Mouse (Mus musculus) intestine, embryonic 16.5 days (tissue): Measurements from ENCODE around the gene Chst3. TPM values are rescaled to one million over a fixed set of nuclear protein-coding genes. Genes with fewer than 3 reads are reported as not detected.

ENCODE experiments used
- ATAC-seq: fragments of 200-750 bp; cut with Nextera tagmentation; 2 replicates; pipeline ENCODE4 v1.8.0; 2017; ENCODE audit warnings: moderate TSS enrichment, moderate library complexity
- H3K27ac ChIP-seq: fragments of 300-500 bp; sonication (generic); 2 replicates; pipeline ENCODE4 v1.5.1; 2014; ENCODE audit warnings: mild to moderate bottlenecking, low read length
- H3K27me3 ChIP-seq: fragments of 300-500 bp; sonication (generic); replicated peaks from 2 replicates; pipeline ENCODE4 v1.6.1; 2014; ENCODE audit warnings: low read length, control low read depth, mixed read lengths; ENCODE audit not compliant: control insufficient read depth, insufficient read depth
- H3K36me3 ChIP-seq: fragments of 300-500 bp; sonication (generic); 2 replicates; pipeline ENCODE4 v1.6.1; 2014; ENCODE audit warnings: low read length, control low read depth; ENCODE audit not compliant: control insufficient read depth, insufficient read depth
- H3K4me1 ChIP-seq: fragments of 300-500 bp; sonication (generic); 2 replicates; pipeline ENCODE4 v1.6.1; 2014; ENCODE audit warnings: low read length, control low read depth, mixed read lengths; ENCODE audit not compliant: control insufficient read depth, insufficient read depth
- H3K4me2 ChIP-seq: fragments of 300-500 bp; sonication (generic); 2 replicates; pipeline ENCODE4 v1.6.1; 2014; ENCODE audit warnings: low read depth, low read length, control low read depth
- H3K4me3 ChIP-seq: fragments of 300-500 bp; sonication (generic); 2 replicates; pipeline ENCODE4 v1.5.1; 2014; ENCODE audit warnings: mild to moderate bottlenecking, low read length
- H3K9ac ChIP-seq: fragments of 300-500 bp; sonication (generic); 2 replicates; pipeline ENCODE4 v1.6.1; 2014; ENCODE audit warnings: low read depth, low read length
- H3K9me3 ChIP-seq: fragments of 300-500 bp; sonication (generic); 2 replicates; pipeline ENCODE4 v1.6.1; 2016; ENCODE audit warnings: low read length, control low read depth; ENCODE audit not compliant: control insufficient read depth
- WGBS: fragments of 180-500 bp; shearing (Covaris S2); extraction: QIAGEN DNeasy Blood & Tissue Kit; methylation state at CpG from one replicate; pipeline ENCODE4 v1.1.7; 2014; 5-methylcytosine and 5-hydroxymethylcytosine counted together
- polyA plus RNA-seq: library from polyadenylated mRNA; unstranded; fragments of >200 nt; fragmentation: Nextera tagmentation; extraction: Ambion mirVana; gene quantifications from 2 replicates; pipeline ENCODE4 v1.2.1, GENCODE M21; 2015

The Chst3 gene
- polyA plus RNA-seq: 1.3 and 1.4 TPM in 2 replicates

GRCm38 (mm10) chr10:60218591-60219499 lies at the start of gene Chst3:
TSS of gene Chst3 (minus strand) at chr10:60219260.
- H3K36me3 ChIP-seq: no peaks in the 10 kb centered on the region
- peaks cover 6% of the 10 kb centered on the region; the same call in 1 of the 2 replicates for H3K27me3 ChIP-seq
- ATAC-seq: peak; percentile 76
- H3K27ac ChIP-seq: peak within 1 kb of the TSS; percentile 77
- H3K9me3 ChIP-seq: no peaks in the 10 kb centered on the region
- H3K4me3 ChIP-seq: peak within 1 kb of the TSS; percentile 66
- H3K4me2 ChIP-seq: peak within 1 kb of the TSS; percentile 87
- peaks cover 17% of the 10 kb centered on the region for H3K4me1 ChIP-seq
- peak within 1 kb of the TSS; percentile 77 for H3K9ac ChIP-seq
- under 1% methylated on average over 74 of the region's 83 CpGs for WGBS

GRCm38 (mm10) chr10:60268738-60269137 lies 49.7 kb upstream of the Chst3 start:
- no peak for ATAC-seq

GRCm38 (mm10) chr10:60266842-60267401 lies 47.9 kb upstream of the Chst3 start:
- WGBS: 79% methylated on average over 8 of the region's 8 CpGs
- H3K9ac ChIP-seq: no peak overlapping the region
- no peaks in the 10 kb centered on the region for H3K9me3 ChIP-seq
- peaks cover 23% of the 10 kb centered on the region for H3K4me1 ChIP-seq
- H3K27ac ChIP-seq: no peak overlapping the region
- H3K36me3 ChIP-seq: no peaks in the 10 kb centered on the region
- no peak for ATAC-seq
- H3K4me2 ChIP-seq: no peak overlapping the region
- no peaks in the 10 kb centered on the region for H3K27me3 ChIP-seq
- H3K4me3 ChIP-seq: no peak overlapping the region

More at GRCm38 (mm10) chr10:60268738-60269137, 49.7 kb upstream of the Chst3 start:
- Histone ChIP-seq H3K27me3 (no peaks in the 10 kb centered on the region), H3K36me3 (no peaks in the 10 kb centered on the region), H3K27ac (no peak overlapping the region), H3K9ac (no peak overlapping the region), H3K4me3 (no peak overlapping the region), H3K9me3 (no peaks in the 10 kb centered on the region), H3K4me1 (peaks cover 22% of the 10 kb centered on the region), H3K4me2 (no peak overlapping the region)
- 86% methylated on average over 10 of the region's 11 CpGs for WGBS

- H3K9ac ChIP-seq: no peak overlapping the region; the same call in 1 of the 2 replicates
- no peak overlapping the region for H3K4me2 ChIP-seq
- peaks cover 18% of the 10 kb centered on the region for H3K4me1 ChIP-seq
- no peaks in the 10 kb centered on the region for H3K36me3 ChIP-seq
- H3K27ac ChIP-seq: no peak overlapping the region
- no peak for ATAC-seq
- H3K9me3 ChIP-seq: no peaks in the 10 kb centered on the region
- WGBS: 64% methylated on average over 10 of the region's 10 CpGs
- no peak overlapping the region for H3K4me3 ChIP-seq
- no peaks in the 10 kb centered on the region for H3K27me3 ChIP-seq
Measured at GRCm38 (mm10) chr10:60265252-60265651, 46.2 kb upstream of the Chst3 start.

- Histone ChIP-seq H3K27ac (no peak overlapping the region), H3K4me3 (no peak overlapping the region), H3K36me3 (no peaks in the 10 kb centered on the region), H3K9me3 (no peaks in the 10 kb centered on the region), H3K9ac (no peak overlapping the region), H3K4me2 (no peak overlapping the region), H3K4me1 (peaks cover 13% of the 10 kb centered on the region; the same call in 1 of the 2 replicates), H3K27me3 (no peaks in the 10 kb centered on the region)
- 85% methylated on average over 7 of the region's 7 CpGs for WGBS
- no peak for ATAC-seq
Measured at GRCm38 (mm10) chr10:60263351-60263750, 44.3 kb upstream of the Chst3 start.

- Histone ChIP-seq H3K9me3 (no peaks in the 10 kb centered on the region), H3K27me3 (no peaks in the 10 kb centered on the region), H3K4me3 (no peak overlapping the region), H3K27ac (peak overlapping the region; percentile 68), H3K4me2 (no peak overlapping the region), H3K9ac (no peak overlapping the region), H3K4me1 (peaks cover 13% of the 10 kb centered on the region; the same call in 1 of the 2 replicates), H3K36me3 (no peaks in the 10 kb centered on the region)
- WGBS: 11% methylated on average over 3 of the region's 3 CpGs
- peak; percentile 88 for ATAC-seq
Measured at GRCm38 (mm10) chr10:60262386-60262785, 43.3 kb upstream of the Chst3 start.

GRCm38 (mm10) chr10:60261530-60261929 lies 42.5 kb upstream of the Chst3 start:
- Histone ChIP-seq H3K4me3 (no peak overlapping the region), H3K4me2 (no peak overlapping the region), H3K4me1 (peaks cover 17% of the 10 kb centered on the region), H3K9me3 (no peaks in the 10 kb centered on the region), H3K27me3 (no peaks in the 10 kb centered on the region), H3K27ac (no peak overlapping the region), H3K36me3 (no peaks in the 10 kb centered on the region), H3K9ac (no peak overlapping the region)
- ATAC-seq: no peak
- 44% methylated on average over 5 of the region's 5 CpGs for WGBS

DNA sequence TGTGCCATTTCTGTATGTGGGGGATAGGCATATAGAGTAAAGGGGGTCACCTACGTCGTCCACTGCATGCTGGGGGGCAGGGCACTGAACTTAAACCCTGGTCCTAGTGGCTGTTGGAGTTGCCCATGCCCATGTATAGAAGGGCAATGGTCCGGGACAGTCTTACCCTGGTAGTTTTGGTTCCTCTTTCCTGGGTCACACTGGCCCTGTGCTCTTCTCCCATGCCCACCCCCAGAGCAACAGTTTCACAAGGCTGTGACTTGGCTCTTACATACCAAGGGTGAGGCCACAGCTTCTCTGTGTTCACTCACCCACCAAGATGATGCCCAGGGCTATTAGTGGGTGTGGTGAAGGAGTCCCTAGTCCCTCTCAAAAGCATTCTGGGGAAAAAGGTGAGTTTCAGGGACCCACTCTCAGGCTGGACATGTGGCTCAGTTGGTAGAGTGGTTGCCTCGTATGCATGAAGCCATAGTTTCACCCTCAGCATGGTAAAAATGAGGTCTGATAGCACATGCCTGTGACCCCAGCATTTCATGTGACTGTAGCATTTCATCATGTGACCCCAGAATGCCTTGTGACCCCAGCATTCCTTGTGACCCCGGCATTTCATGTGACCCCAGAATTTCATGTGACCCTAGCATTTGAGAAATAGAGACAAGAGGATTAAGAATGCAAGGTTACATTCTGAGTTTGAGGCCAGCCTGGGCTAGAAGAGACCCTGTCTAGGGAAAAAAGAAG lies 41.7 kb upstream of the Chst3 start:
- H3K9me3 ChIP-seq: no peaks in the 10 kb centered on the region
- WGBS: 85% methylated on average over 5 of the region's 5 CpGs
- no peak overlapping the region for H3K27ac ChIP-seq
- H3K36me3 ChIP-seq: no peaks in the 10 kb centered on the region
- H3K9ac ChIP-seq: no peak overlapping the region
- no peaks in the 10 kb centered on the region for H3K27me3 ChIP-seq
- no peak overlapping the region for H3K4me3 ChIP-seq
- no peak for ATAC-seq
- no peak overlapping the region for H3K4me2 ChIP-seq
- peaks cover 17% of the 10 kb centered on the region for H3K4me1 ChIP-seq

DNA sequence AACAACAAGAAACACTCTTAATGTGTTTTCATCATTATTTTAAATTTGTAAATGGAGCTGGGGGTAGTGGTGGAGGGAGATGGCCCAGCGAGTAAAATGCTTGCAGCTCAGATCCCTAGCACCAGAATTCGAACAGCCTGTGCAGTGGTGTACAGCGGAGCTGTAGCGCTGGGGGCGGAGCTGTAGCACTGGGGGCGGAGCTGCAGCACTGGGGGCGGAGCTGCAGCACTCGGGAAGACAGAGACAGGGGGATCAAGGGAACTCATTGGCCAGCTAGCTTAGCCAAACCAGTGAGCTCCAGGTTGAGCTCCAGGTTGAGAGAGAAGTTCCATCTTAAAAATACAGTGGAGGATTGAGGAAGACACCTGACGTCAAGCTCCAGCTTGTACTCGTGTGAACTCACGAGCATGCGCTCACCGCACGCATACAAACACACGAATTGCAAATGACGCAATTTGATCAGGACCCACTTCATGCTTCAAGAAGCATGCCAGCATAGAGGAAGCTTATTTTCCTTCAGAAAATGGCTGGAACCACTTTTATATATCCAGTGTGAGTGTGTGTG lies 38.3 kb upstream of the Chst3 start:
- Histone ChIP-seq H3K27me3 (no peaks in the 10 kb centered on the region), H3K4me2 (no peak overlapping the region), H3K36me3 (no peaks in the 10 kb centered on the region), H3K27ac (peak overlapping the region; percentile 78; the same call in 1 of the 2 replicates), H3K4me3 (no peak overlapping the region), H3K9me3 (no peaks in the 10 kb centered on the region), H3K4me1 (peaks cover 15% of the 10 kb centered on the region), H3K9ac (no peak overlapping the region)
- 63% methylated on average over 16 of the region's 16 CpGs for WGBS
- peak; percentile 24; the same call in 1 of the 2 replicates for ATAC-seq
